Mouse (Mus musculus): ENCODE data around the gene Cpt1a. TPM values are rescaled to one million over a fixed set of nuclear protein-coding genes. Genes with fewer than 3 reads are reported as not detected.

Gene Cpt1a
- polyA plus RNA-seq, 1 experiment from 2014 or later, result 19.3 TPM

- WGBS, result 80% methylated on average over 6 of the region's 6 CpGs
- H3K4me2 ChIP-seq, result no peak overlapping the region
- no peak for ATAC-seq (ENCODE audit: low read depth)
These were observed 65.9 kb downstream of the Cpt1a start for GRCm38 (mm10) chr19:3388061-3388460.

GRCm38 (mm10) chr19:3388629-3389057 lies 66.5 kb downstream of the Cpt1a start, which contains the start of gene Tesmin:
Gene Tesmin, plus strand, starts transcription at chr19:3388857.
- peak within 1 kb of the TSS; percentile 46 for H3K4me3 ChIP-seq
- H3K27ac ChIP-seq (replicated peaks), result no peak within 1 kb of the TSS
- WGBS, result under 1% methylated on average over 33 of the region's 33 CpGs
- ATAC-seq (ENCODE audit: low read depth), result peak; percentile 92
- peak within 1 kb of the TSS; percentile 68 for H3K9ac ChIP-seq
- peak within 1 kb of the TSS; percentile 77 for H3K4me2 ChIP-seq
- H3K4me1 ChIP-seq (replicated peaks), result peaks cover 3% of the 10 kb centered on the region; the same call in 1 of the 2 replicates
- no peaks in the 10 kb centered on the region; the same call in 1 of the 2 replicates for H3K27me3 ChIP-seq
- H3K36me3 ChIP-seq, result 0 out of 2 replicates have a peak, but pooled peaks cover 4% of the 10 kb centered on the region
- peaks cover 4% of the 10 kb centered on the region; the same call in 1 of the 2 replicates for H3K9me3 ChIP-seq

More at GRCm38 (mm10) chr19:3388061-3388460, 65.9 kb downstream of the Cpt1a start:
- Histone ChIP-seq H3K4me3 (no peak overlapping the region), H3K4me1 (replicated peaks) (peaks cover 3% of the 10 kb centered on the region; the same call in 1 of the 2 replicates), H3K27ac (replicated peaks) (no peak overlapping the region), H3K27me3 (no peaks in the 10 kb centered on the region; the same call in 1 of the 2 replicates), H3K9ac (no peak overlapping the region), H3K36me3 (0 out of 2 replicates have a peak, but pooled peaks cover 4% of the 10 kb centered on the region), H3K9me3 (peaks cover 4% of the 10 kb centered on the region; the same call in 1 of the 2 replicates)

- WGBS, result 1% methylated on average over 41 of the region's 43 CpGs
- ATAC-seq (ENCODE audit: low read depth), result peak; percentile 95
- no peaks in the 10 kb centered on the region; the same call in 1 of the 2 replicates for H3K27me3 ChIP-seq
- H3K4me2 ChIP-seq, result peak overlapping the region; percentile 77
- H3K4me3 ChIP-seq, result peak overlapping the region; percentile 46
- peaks cover 3% of the 10 kb centered on the region; the same call in 1 of the 2 replicates for H3K4me1 ChIP-seq (replicated peaks)
- peak overlapping the region; percentile 68 for H3K9ac ChIP-seq
- H3K36me3 ChIP-seq, result 0 out of 2 replicates have a peak, but pooled peaks cover 2% of the 10 kb centered on the region
- peaks cover 4% of the 10 kb centered on the region; the same call in 1 of the 2 replicates for H3K9me3 ChIP-seq
- H3K27ac ChIP-seq (replicated peaks), result no peak overlapping the region
These were observed 67.0 kb downstream of the Cpt1a start for GRCm38 (mm10) chr19:3389089-3389488.

- no peak overlapping the region for H3K9ac ChIP-seq
- no peaks in the 10 kb centered on the region; the same call in 1 of the 2 replicates for H3K27me3 ChIP-seq
- no peaks in the 10 kb centered on the region for H3K36me3 ChIP-seq
- H3K27ac ChIP-seq (replicated peaks), result no peak overlapping the region
- no peak for ATAC-seq (ENCODE audit: low read depth)
- no peak overlapping the region for H3K4me3 ChIP-seq
- WGBS, result 90% methylated on average over 1 of the region's 1 CpGs
- H3K9me3 ChIP-seq, result peaks cover 4% of the 10 kb centered on the region; the same call in 1 of the 2 replicates
- H3K4me1 ChIP-seq (replicated peaks), result peaks cover 3% of the 10 kb centered on the region; the same call in 1 of the 2 replicates
- H3K4me2 ChIP-seq, result no peak overlapping the region
These were observed 70.2 kb downstream of the Cpt1a start for GRCm38 (mm10) chr19:3392384-3392783.

- ATAC-seq (ENCODE audit: low read depth), result no peak
- Histone ChIP-seq H3K27ac (replicated peaks) (no peak overlapping the region), H3K36me3 (no peaks in the 10 kb centered on the region)
These were observed 72.1 kb downstream of the Cpt1a start for GRCm38 (mm10) chr19:3394216-3394615.

GRCm38 (mm10) chr19:3400057-3400456 lies 77.9 kb downstream of the Cpt1a start:
- H3K9me3 ChIP-seq, result no peaks in the 10 kb centered on the region
- no peaks in the 10 kb centered on the region for H3K4me1 ChIP-seq (replicated peaks)
- H3K4me3 ChIP-seq, result no peak overlapping the region
- WGBS, result 91% methylated on average over 4 of the region's 4 CpGs
- H3K4me2 ChIP-seq, result no peak overlapping the region
- H3K9ac ChIP-seq, result no peak overlapping the region
- no peak for ATAC-seq (ENCODE audit: low read depth)
- H3K27ac ChIP-seq (replicated peaks), result no peak overlapping the region
- H3K36me3 ChIP-seq, result no peaks in the 10 kb centered on the region
- no peaks in the 10 kb centered on the region; the same call in 1 of the 2 replicates for H3K27me3 ChIP-seq

More at GRCm38 (mm10) chr19:3394216-3394615, 72.1 kb downstream of the Cpt1a start:
- H3K4me3 ChIP-seq, result no peak overlapping the region
- H3K4me2 ChIP-seq, result no peak overlapping the region
- 0 out of 2 replicates have a peak, but pooled peaks cover 2% of the 10 kb centered on the region for H3K4me1 ChIP-seq (replicated peaks)
- peaks cover 4% of the 10 kb centered on the region; the same call in 1 of the 2 replicates for H3K9me3 ChIP-seq
- 87% methylated on average over 3 of the region's 3 CpGs for WGBS
- no peak overlapping the region for H3K9ac ChIP-seq
- no peaks in the 10 kb centered on the region; the same call in 1 of the 2 replicates for H3K27me3 ChIP-seq

GRCm38 (mm10) chr19:3401504-3401903 lies 79.4 kb downstream of the Cpt1a start:
- Histone ChIP-seq H3K27ac (replicated peaks) (no peak overlapping the region), H3K4me3 (no peak overlapping the region), H3K4me2 (no peak overlapping the region), H3K9me3 (no peaks in the 10 kb centered on the region), H3K9ac (no peak overlapping the region), H3K4me1 (replicated peaks) (no peaks in the 10 kb centered on the region), H3K27me3 (no peaks in the 10 kb centered on the region; the same call in 1 of the 2 replicates), H3K36me3 (no peaks in the 10 kb centered on the region)
- ATAC-seq (ENCODE audit: low read depth), result no peak
- 91% methylated on average over 7 of the region's 7 CpGs for WGBS

GRCm38 (mm10) chr19:3401943-3402342 lies 79.8 kb downstream of the Cpt1a start:
- Histone ChIP-seq H3K9ac (no peak overlapping the region), H3K4me2 (no peak overlapping the region), H3K36me3 (no peaks in the 10 kb centered on the region), H3K27me3 (no peaks in the 10 kb centered on the region; the same call in 1 of the 2 replicates), H3K4me1 (replicated peaks) (no peaks in the 10 kb centered on the region), H3K4me3 (no peak overlapping the region), H3K9me3 (no peaks in the 10 kb centered on the region), H3K27ac (replicated peaks) (no peak overlapping the region)
- 60% methylated on average over 7 of the region's 7 CpGs for WGBS
- ATAC-seq (ENCODE audit: low read depth), result no peak

GRCm38 (mm10) chr19:3402390-3402789 lies 80.3 kb downstream of the Cpt1a start:
- H3K27me3 ChIP-seq, result no peaks in the 10 kb centered on the region; the same call in 1 of the 2 replicates
- no peaks in the 10 kb centered on the region for H3K36me3 ChIP-seq
- 69% methylated on average over 6 of the region's 6 CpGs for WGBS
- H3K9me3 ChIP-seq, result no peaks in the 10 kb centered on the region
- no peaks in the 10 kb centered on the region for H3K4me1 ChIP-seq (replicated peaks)
- no peak overlapping the region for H3K4me3 ChIP-seq
- no peak overlapping the region for H3K4me2 ChIP-seq
- ATAC-seq (ENCODE audit: low read depth), result no peak
- H3K27ac ChIP-seq (replicated peaks), result no peak overlapping the region
- no peak overlapping the region for H3K9ac ChIP-seq

GRCm38 (mm10) chr19:3404030-3404429 lies 81.9 kb downstream of the Cpt1a start:
- H3K4me1 ChIP-seq (replicated peaks), result no peaks in the 10 kb centered on the region
- 83% methylated on average over 7 of the region's 7 CpGs for WGBS
- no peak for ATAC-seq (ENCODE audit: low read depth)
- H3K4me3 ChIP-seq, result no peak overlapping the region
- no peak overlapping the region for H3K9ac ChIP-seq
- H3K27ac ChIP-seq (replicated peaks), result no peak overlapping the region
- no peaks in the 10 kb centered on the region for H3K9me3 ChIP-seq
- H3K27me3 ChIP-seq, result no peaks in the 10 kb centered on the region; the same call in 1 of the 2 replicates
- no peaks in the 10 kb centered on the region for H3K36me3 ChIP-seq
- no peak overlapping the region for H3K4me2 ChIP-seq

GRCm38 (mm10) chr19:3405531-3406281 lies 83.6 kb downstream of the Cpt1a start:
- no peak overlapping the region for H3K27ac ChIP-seq (replicated peaks)
- H3K4me2 ChIP-seq, result no peak overlapping the region
- ATAC-seq (ENCODE audit: low read depth), result no peak
- no peak overlapping the region for H3K4me3 ChIP-seq
- H3K4me1 ChIP-seq (replicated peaks), result no peaks in the 10 kb centered on the region
- H3K9ac ChIP-seq, result no peak overlapping the region
- H3K9me3 ChIP-seq, result no peaks in the 10 kb centered on the region
- no peaks in the 10 kb centered on the region for H3K36me3 ChIP-seq
- WGBS, result 62% methylated on average over 1 of the region's 1 CpGs
- H3K27me3 ChIP-seq, result no peaks in the 10 kb centered on the region

- Histone ChIP-seq H3K4me1 (replicated peaks) (peaks cover 20% of the 10 kb centered on the region), H3K4me3 (peak within 1 kb of the TSS; percentile 34), H3K27ac (replicated peaks) (no peak within 1 kb of the TSS), H3K9me3 (no peaks in the 10 kb centered on the region), H3K4me2 (peak within 1 kb of the TSS; percentile 61), H3K9ac (peak within 1 kb of the TSS; percentile 56), H3K36me3 (no peaks in the 10 kb centered on the region), H3K27me3 (peaks cover 40% of the 10 kb centered on the region)
- WGBS, result 3% methylated on average over 36 of the region's 37 CpGs
- ATAC-seq (ENCODE audit: low read depth), result peak; percentile 25; the same call in 1 of the 2 replicates
These were observed 92.2 kb downstream of the Cpt1a start, which contains the start of gene Gal for GRCm38 (mm10) chr19:3414268-3414733. Gene Gal, minus strand, starts transcription at chr19:3414544.
